Mouse (Mus musculus) lung, embryonic 16.5 days (tissue): Measurements from ENCODE around the gene Insl6. TPM values are rescaled to one million over a fixed set of nuclear protein-coding genes. Genes with fewer than 3 reads are reported as not detected.

ENCODE experiments used
- ATAC-seq: fragments of 200-750 bp; cut with Nextera tagmentation; 2 replicates; pipeline ENCODE4 v1.8.0; 2017; ENCODE audit warnings: low read depth, mild to moderate bottlenecking, moderate library complexity
- H3K27ac ChIP-seq: fragments of 300-500 bp; sonication (generic); 2 replicates; pipeline ENCODE4 v1.5.1; 2014; ENCODE audit warnings: mild to moderate bottlenecking, control low read depth, low read length
- H3K27me3 ChIP-seq: fragments of 300-500 bp; sonication (generic); 2 replicates; pipeline ENCODE4 v1.6.1; 2014; ENCODE audit warnings: low read depth, low read length, mixed read lengths; ENCODE audit not compliant: control insufficient read depth, insufficient read depth
- H3K36me3 ChIP-seq: fragments of 300-500 bp; sonication (generic); 2 replicates; pipeline ENCODE4 v1.6.1; 2014; ENCODE audit warnings: low read length; ENCODE audit not compliant: control insufficient read depth, insufficient read depth
- H3K4me1 ChIP-seq: fragments of 300-500 bp; sonication (generic); replicated peaks from 2 replicates; pipeline ENCODE4 v1.6.1; 2014; ENCODE audit warnings: low read length, mixed read lengths; ENCODE audit not compliant: control insufficient read depth, insufficient read depth
- H3K4me2 ChIP-seq: fragments of 300-500 bp; sonication (generic); 2 replicates; pipeline ENCODE4 v1.6.1; 2014; ENCODE audit warnings: low read depth, low read length, control low read depth
- H3K4me3 ChIP-seq: fragments of 300-500 bp; sonication (generic); 2 replicates; pipeline ENCODE4 v1.5.1; 2014; ENCODE audit warnings: mild to moderate bottlenecking, low read length, control low read depth
- H3K9ac ChIP-seq: fragments of 300-500 bp; sonication (generic); 2 replicates; pipeline ENCODE4 v1.6.1; 2014; ENCODE audit warnings: low read length, control low read depth
- H3K9me3 ChIP-seq: fragments of 300-500 bp; sonication (generic); 2 replicates; pipeline ENCODE4 v1.6.1; 2016; ENCODE audit warnings: low read length; ENCODE audit not compliant: control insufficient read depth
- WGBS: fragments of 180-500 bp; shearing (Covaris S2); extraction: QIAGEN DNeasy Blood & Tissue Kit; methylation state at CpG from one replicate; pipeline ENCODE4 v1.1.7; 2014; 5-methylcytosine and 5-hydroxymethylcytosine counted together
- polyA plus RNA-seq: library from polyadenylated mRNA; unstranded; fragments of >200 nt; fragmentation: Nextera tagmentation; extraction: Ambion mirVana; gene quantifications from 2 replicates; pipeline ENCODE4 v1.2.1, GENCODE M21; 2015

Gene Insl6
- polyA plus RNA-seq, 1 experiment from 2014 or later, result 1.0 TPM

DNA sequence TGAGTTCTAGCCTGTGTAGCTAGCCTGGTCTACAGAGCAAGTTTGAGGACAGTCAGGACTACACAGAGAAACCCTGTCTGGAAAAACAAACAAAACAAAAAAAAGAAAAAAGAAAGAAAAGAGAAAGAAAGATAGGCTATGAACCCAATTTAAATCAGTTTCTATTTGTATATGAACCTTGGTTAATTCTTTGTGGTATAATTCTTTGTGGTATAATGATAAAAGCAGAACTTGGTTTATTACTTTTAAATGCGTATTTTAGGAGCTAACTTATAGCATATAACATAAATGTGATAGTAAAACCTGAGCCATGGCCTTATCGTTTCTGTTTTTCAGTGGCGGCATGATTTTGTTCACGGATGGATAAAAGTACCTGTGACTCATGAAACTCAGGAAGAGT lies 48.7 kb downstream of the Insl6 start:
- 93% methylated on average over 4 of the region's 4 CpGs for WGBS
- Histone ChIP-seq H3K9ac (no peak overlapping the region), H3K4me3 (no peak overlapping the region), H3K4me1 (no peaks in the 10 kb centered on the region), H3K27ac (no peak overlapping the region), H3K9me3 (no peaks in the 10 kb centered on the region), H3K27me3 (no peaks in the 10 kb centered on the region), H3K36me3 (peaks cover 14% of the 10 kb centered on the region), H3K4me2 (no peak overlapping the region)
- ATAC-seq, result no peak

DNA sequence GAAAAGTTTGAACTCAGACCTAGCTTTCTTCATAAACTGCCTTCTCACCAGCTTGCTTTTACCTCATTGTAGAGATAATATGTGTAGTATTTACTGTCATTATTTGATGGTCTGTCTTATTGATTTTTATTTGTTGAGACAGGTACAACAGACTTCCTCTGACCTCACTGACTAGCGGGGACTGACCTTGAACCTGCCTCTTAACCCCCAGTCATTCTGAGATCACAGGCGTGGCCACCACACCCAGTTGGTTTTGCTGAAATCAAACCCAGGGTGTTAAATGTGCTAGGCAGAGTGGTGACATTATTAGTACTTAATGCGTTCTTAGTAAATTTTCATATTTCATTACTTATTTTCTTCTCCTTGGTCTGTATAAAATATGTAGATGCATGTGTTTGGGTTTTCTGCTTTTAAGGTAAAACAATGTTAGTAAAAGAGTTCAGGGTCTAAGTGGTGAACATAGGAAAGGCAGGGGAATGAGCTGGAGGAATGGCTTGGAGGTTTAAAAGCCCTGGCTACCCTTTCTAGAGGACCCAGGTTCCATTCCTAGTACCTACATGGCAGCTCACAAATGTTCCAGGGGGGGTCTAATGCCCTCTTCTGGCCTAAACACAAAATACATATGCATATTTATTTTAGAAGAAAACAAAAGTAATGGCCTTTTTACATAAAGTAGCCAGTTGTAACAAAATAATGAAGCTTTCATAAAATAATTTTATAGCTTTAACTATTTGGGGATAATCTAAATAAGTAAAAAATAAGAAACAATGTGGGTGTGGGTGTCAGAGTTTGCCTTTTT lies 52.9 kb downstream of the Insl6 start:
- 87% methylated on average over 3 of the region's 3 CpGs for WGBS
- Histone ChIP-seq H3K27me3 (no peaks in the 10 kb centered on the region), H3K36me3 (peaks cover 9% of the 10 kb centered on the region), H3K4me1 (no peaks in the 10 kb centered on the region), H3K9me3 (no peaks in the 10 kb centered on the region), H3K27ac (no peak overlapping the region), H3K9ac (no peak overlapping the region), H3K4me3 (no peak overlapping the region), H3K4me2 (no peak overlapping the region)
- no peak for ATAC-seq

Other genes starting within 250 kb of the Insl6 start
- 36.8 and 40.2 TPM in 2 replicates for gene Rcl1, start 224.0 kb downstream of the Insl6 start, polyA plus RNA-seq
- gene Jak2, start 73.5 kb downstream of the Insl6 start, polyA plus RNA-seq, result 3.8 and 4.4 TPM in 2 replicates
- 0.14 TPM in 1 of 2 replicates, not detected in the other for gene Rln1, start 9.3 kb upstream of the Insl6 start, polyA plus RNA-seq
- gene Plgrkt, start 42.0 kb upstream of the Insl6 start, polyA plus RNA-seq, result 56.0 and 61.2 TPM in 2 replicates
- 0.28 and 0.88 TPM in 2 replicates for gene Cd274, start 42.1 kb upstream of the Insl6 start, polyA plus RNA-seq
- gene Pdcd1lg2, start 85.6 kb upstream of the Insl6 start, polyA plus RNA-seq, result 0.21 TPM in 1 of 2 replicates, not detected in the other
- gene Ric1, start 196.9 kb upstream of the Insl6 start, polyA plus RNA-seq, result 12.3 and 13.5 TPM in 2 replicates